Mouse (Mus musculus) cortical plate, adult 2 months (tissue): ENCODE measurements at regions not wholly inside any gene's neighbourhood (a gene's known extent, or its start where the extent isn't known, plus 50 kb on each side); places are given as distances from the start of the nearest gene placed in this dataset.

ENCODE experiments used
- CTCF ChIP-seq: fragments of 200-500 bp; IDR thresholded peaks from 2 replicates; pipeline ENCODE4 v1.5.1; 2011; ENCODE audit warnings: mild to moderate bottlenecking, control low read depth, low read length; ENCODE audit not compliant: insufficient read depth; ENCODE audit errors: extremely low read depth
- POLR2A ChIP-seq: fragments of 200-500 bp; IDR thresholded peaks from 2 replicates; pipeline ENCODE4 v1.6.1; 2011; ENCODE audit warnings: mild to moderate bottlenecking, low read length, control low read depth; ENCODE audit not compliant: insufficient read depth; ENCODE audit errors: extremely low read depth

DNA sequence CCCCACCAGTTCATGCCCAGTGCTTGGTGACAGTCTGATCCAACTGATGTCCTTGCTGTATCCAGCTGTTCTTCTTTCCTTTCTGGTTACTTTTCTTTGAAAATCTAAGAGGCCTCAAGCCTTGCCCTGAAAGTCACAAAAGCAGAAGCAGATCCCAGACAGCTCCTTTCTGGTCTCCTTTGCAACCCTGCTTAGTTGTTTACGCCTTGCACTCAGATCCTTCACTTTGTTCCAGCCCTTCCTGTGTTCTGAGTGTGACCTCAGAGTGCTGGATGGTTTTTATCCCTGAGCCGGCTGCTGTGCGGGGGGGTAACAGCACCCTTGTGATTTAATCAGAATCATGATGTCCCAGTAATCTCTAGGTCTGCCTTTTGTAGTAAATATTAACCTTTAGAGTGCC is 324.3 kb upstream of the Npvf start:
- TF ChIP-seq CTCF: no peak
- TF ChIP-seq POLR2A: no peak
